Mouse (Mus musculus) lung, postnatal 0 days (tissue): ENCODE measurements at regions not wholly inside any gene's neighbourhood (a gene's known extent, or its start where the extent isn't known, plus 50 kb on each side); places are given as distances from the start of the nearest gene placed in this dataset.

Experiments used
- CTCF ChIP-seq: IDR thresholded peaks from 2 replicates; pipeline ENCODE4 v1.5.1; 2016; ENCODE audit warnings: antibody characterized with exemption, mild to moderate bottlenecking
- EP300 ChIP-seq: IDR thresholded peaks from 2 replicates; pipeline ENCODE4 v1.6.1; 2016; ENCODE audit warnings: antibody characterized with exemption, mild to moderate bottlenecking, control low read depth

GRCm38 (mm10) chr4:21250396-21250795 is 435.4 kb downstream of the Prdm13 start:
- TF ChIP-seq CTCF: no peak
- TF ChIP-seq EP300: no peak
